Mouse (Mus musculus) retina, embryonic 14.5 days (tissue): ENCODE measurements around the gene Mettl7a1.
"Not testable (repeated sequence)": the region's sequence is repeated elsewhere in the genome, so short reads cannot be mapped to it uniquely, and the experiment has no call there.

Experiments
- DNase-seq: peaks from one replicate; pipeline ENCODE4 v3.0.0-alpha.2; 2015; ENCODE audit warnings: low spot score

The Mettl7a1 gene

DNA sequence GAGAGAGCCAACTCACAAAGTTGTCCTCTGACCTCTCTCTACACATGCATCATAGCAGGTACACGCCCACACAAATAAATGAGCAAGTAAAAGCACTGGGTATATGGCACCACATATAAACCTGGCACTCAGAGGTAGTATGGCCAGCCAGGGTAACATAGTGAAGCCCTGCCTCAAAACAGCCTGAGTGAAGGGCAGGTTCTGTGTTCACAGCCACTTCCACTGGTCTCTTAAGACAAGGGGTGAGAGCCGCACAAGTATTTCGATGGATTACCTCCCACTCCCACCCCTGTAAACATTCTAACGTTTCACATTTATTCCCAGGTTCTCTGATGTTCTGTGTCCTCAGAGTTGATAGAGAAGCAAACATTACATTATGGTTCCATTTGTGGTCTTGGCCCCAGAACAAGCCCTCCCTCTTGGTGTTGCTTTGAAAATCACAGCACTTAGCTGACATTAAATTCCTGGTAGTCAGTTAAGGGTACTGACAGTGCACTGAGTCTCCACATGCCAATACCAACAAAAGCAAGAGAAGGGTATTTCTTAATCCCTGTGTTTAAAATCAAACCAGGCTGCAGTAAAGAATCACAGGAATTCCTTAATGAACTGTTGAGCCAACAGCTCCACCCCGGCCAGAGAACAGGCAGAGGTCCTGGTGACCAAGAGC is 37.5 kb downstream of the Mettl7a1 start:
- not testable (repeated sequence) for DNase-seq

DNA sequence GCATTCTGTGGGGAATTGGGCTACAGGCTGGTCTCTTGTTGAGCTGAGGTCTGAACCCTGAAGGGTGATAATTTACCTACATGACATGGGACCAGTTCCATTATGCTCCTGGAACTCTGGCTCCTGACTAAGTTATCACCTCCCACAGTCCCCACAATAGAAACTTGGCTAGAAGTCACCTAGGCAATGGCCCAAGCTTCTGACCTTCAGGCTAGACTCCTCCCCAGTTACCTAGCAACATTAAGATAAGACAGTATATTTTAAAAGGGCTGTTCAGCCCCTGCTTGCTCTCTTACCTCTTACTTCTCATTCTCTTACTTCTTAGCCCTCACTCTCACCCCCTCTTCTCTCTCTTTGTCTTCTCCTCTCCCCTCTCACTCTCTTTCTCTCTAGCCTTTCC is 41.5 kb downstream of the Mettl7a1 start:
- DNase-seq: no peak

DNA sequence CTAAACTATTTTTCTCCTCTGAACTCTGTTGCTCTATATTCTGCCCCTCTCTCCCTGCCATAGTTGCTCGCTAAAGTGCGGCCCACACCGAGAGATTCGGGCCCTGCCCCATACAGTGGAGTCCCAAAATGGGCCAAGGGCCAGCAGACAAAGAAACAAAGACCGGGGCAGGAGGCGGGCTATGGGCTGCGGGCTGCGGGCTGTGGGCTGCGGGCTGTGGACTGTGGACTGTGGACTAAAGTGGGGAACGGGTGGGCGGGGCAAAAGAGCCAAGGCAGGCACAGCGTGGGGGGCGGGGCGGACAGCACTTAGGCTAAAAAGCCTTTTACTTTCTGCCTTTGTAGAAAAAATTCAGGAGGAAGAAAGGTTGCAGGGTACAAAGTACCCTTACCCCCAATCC is 42.8 kb downstream of the Mettl7a1 start:
- DNase-seq: no peak

DNA sequence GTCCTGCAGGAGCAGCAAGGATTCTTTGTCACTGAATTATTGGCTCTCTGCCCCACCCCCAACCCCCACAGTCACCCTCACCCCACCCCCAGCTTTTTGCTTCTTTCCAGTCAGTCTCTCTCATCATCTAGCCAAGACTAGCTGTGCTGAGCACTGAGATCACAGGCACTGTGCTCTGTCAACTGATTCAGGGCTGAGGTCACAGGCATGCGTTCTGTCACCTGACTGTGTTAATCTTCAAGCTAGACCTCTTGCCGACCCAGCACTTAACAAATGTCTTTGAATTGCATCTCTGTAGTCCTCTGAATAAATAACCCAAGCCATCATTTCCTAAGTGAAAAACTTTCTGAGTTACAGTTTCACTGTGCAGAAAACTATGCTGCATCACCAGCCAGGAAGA is 45.6 kb downstream of the Mettl7a1 start:
- DNase-seq: no peak

DNA sequence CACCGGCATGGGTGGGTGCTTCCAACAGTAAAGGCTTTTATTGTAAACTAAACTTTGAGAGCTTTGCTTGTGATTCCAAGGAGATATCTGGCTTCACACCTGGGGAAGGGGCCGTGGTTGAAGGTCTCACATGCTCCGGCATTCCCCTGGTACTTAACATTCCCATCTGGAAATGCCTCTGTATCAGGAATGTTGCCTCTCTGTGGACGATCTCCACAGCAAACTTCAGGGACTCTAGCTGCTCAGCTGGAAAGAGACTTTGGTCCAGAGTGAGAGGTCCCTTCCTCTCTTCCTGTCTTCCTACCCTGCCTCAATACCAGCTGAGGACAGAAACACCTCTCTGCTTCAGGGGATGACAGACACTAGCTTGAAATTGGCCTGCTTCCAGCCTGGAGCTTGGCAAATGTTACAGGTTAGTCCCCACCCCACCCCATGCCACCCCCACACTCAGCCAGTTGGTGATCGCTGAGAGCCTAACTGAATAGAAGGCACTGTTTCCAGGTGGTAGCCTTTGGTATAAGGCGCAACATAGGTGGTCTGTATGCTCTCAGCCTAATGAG is 47.6 kb downstream of the Mettl7a1 start:
- no peak for DNase-seq

DNA sequence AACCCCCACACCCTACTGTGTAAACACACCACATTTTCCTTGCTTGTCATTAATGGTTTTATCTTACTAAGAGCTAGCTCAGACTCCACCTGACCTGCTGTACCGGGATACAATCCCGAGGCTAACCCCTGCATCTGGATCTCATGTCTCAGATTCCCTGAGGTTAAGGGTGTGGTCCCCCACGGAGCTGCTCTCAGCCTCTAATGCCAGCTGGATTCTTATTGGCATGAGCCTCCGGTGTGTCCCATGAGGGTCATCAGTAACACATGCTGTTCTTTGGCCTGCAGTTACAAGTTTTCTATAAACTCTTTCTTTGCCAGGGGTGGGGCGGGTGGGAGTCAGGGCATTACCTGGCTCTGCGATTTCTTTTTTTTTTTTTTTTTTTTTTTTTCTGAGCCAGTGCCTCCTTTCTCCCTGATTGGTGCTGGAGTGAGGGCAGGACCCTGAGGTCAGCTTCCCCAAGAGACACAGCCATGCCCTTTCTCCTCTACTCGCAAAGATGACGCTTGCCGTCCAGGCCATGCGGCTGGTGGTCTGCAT is 48.8 kb downstream of the Mettl7a1 start, which contains the start of the genes Methig1 and Mettl7a2:
Gene Methig1 (plus strand): TSS at position 439 of the 540 bp plus-strand sequence.
Gene Mettl7a2 (plus strand): TSS at position 490 of the 540 bp plus-strand sequence.
- DNase-seq: no peak

DNA sequence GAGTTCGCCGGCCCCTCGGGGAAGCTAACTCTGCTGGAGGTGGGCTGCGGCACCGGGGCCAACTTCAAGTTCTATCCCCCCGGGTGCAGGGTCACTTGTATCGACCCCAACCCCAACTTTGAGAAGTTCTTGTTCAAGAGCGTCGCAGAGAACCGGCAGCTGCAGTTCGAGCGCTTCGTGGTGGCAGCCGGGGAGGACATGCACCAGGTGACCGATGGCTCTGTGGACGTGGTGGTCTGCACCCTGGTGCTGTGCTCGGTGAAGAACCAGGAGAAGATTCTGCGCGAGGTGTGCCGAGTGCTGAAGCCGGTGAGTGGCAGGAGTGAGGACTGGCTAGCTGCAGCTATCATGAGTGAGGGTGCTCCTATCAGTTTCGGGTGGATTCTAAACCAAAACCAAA is 49.5 kb downstream of the Mettl7a1 start:
- DNase-seq: not testable (repeated sequence)

DNA sequence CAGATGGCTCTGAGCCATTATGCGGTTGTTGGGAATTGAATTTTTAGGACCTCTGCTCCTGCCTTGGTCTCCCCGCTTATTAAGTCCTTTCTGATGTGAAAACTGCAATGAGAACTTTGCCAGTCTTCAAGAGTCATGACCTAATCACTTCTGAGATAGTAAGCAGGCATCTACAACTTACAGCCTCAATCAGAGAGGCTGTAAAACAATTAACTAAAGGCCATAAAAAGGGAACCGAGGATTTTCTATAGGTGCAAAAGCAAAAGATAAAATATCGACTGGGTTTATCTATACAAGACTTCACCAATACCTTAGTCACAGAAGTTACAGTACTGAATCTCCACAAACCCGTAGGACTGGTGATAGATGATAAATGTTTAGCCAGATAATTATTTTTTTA is 51.9 kb downstream of the Mettl7a1 start:
- peak; percentile 0 for DNase-seq

DNA sequence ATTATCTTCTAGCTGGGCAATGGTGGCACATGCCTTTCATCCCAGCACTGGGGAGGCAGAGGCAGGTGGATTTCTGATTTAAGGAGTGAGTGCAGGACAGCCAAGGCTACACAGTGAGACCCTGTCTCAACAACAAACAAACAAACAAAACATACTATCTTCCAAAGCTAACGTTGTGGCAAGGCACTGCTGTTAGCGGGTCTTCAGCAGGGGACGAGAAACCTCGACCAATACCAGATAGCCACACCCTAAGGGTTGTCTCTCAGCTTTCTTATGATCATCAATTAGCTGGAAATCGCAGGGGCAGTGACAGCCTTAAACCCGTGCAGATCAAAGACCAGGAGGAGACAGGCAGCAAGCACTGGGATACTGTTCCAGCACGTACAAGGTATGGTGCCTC is 60.3 kb downstream of the Mettl7a1 start, which contains the start of gene Higd1c:
Gene Higd1c (plus strand): TSS at position 301 of the 400 bp plus-strand sequence.
- peak; percentile 0 for DNase-seq

DNA sequence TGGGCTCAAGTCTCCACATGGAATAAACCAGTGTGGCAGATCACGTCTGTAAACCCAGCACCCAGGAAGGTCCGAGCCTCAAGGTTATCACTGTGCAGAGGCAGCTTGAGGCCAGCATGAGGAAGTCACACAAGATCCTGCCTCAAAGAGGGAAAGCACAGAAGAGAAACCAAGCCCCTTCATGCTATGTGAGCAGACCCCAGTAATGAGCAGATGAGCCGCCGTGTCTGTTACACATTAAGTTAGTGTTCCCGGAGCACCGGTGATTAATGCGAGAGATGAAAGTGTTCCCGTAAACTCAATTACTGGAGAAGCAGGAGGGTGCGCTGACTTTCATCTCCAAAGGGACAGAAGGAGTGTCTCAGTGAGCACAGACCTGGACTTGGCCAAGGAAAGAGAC is 62.0 kb downstream of the Mettl7a1 start:
- not testable (repeated sequence) for DNase-seq

DNA sequence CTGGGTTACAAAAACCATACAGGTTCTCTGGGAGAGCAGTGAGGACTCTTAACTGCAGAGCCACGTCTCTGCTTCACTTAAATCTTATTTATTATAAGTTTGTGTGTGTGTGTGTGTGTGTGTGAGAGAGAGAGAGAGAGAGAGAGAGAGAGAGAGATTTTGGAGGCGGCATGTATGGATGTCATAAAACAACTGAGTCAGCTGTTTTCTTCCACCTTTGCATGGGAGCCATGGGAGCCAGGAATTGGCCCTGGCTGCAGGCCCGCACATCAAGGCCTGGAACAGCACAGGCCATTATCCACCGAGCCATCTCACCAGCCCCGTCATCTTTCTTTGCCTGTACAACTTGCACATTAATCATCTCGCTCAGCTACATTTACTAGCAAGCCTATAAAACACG is 63.2 kb downstream of the Mettl7a1 start:
- DNase-seq: no peak

DNA sequence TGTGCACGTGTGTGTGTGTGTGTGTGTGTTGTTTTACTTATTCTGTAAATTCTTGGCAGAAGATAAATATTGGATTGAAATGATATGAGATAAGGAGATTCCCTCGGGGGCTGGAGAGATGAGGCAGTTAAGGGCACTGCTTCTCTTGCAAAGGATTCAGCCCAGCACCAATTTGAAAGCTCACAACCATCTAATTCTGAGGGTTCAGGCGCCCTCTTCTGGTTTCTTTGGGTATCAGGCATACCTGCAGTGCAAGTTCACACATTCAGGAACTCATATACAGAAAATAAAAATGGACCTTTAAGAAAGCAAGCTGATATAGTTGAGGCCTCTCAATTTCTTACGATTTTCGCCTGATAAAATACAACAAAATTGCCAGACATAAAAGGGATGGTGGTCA is 71.1 kb downstream of the Mettl7a1 start:
- peak; percentile 64 for DNase-seq

DNA sequence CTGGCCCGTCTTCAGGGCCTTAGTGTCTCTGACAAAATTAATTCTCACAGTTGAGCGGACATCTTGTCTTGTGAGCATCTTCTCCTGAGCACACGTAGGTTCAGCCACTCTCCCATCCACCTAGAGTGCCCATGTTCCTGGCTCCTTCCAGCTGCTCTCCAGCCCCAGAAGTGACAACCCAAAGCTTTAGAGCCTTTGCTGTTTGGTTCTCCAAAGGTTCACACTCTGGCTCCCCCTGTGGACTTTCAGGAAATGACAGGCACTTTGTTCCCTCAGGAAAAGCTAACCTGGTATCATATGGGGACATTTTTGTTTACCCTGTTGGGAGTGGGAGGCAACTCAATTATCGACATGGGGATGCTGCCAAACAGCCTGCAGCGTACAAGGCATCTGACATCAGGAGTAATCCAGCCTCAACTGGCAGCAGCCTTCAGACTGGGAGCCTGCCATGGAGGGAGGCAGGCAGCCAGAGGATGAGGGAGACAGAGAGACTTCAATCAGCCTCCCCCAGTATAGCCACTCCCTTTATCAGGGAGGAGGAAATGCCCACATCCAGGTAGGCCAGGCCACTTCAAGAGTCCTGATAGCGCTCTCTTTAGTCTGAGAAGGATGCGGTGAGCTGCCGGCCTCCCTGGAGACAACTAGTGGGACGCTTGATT is 74.0 kb downstream of the Mettl7a1 start:
- not testable (repeated sequence) for DNase-seq
